Mouse (Mus musculus) heart, postnatal 0 days (tissue): ENCODE results near the gene Pfn3. TPM values are rescaled to one million over a fixed set of nuclear protein-coding genes. Genes with fewer than 3 reads are reported as not detected.

Experiments
- ATAC-seq: fragments of 200-750 bp; cut with Nextera tagmentation; 2 replicates; pipeline ENCODE4 v1.8.0; 2017; ENCODE audit warnings: low read depth, moderate number of reproducible peaks, moderate library complexity; ENCODE audit not compliant: insufficient read depth
- DNase-seq: peaks from one replicate; pipeline ENCODE4 v3.0.0-alpha.2; 2016; ENCODE audit warnings: low spot score
- H3K27ac ChIP-seq: fragments of 300-500 bp; sonication (generic); 2 replicates; pipeline ENCODE4 v1.5.1; 2014; ENCODE audit warnings: low read depth, mild to moderate bottlenecking
- H3K27me3 ChIP-seq: fragments of 300-500 bp; sonication (generic); 2 replicates; pipeline ENCODE4 v1.6.1; 2014; ENCODE audit warnings: low read length, mixed read lengths; ENCODE audit not compliant: control insufficient read depth, insufficient read depth
- H3K36me3 ChIP-seq: fragments of 300-500 bp; sonication (generic); replicated peaks from 2 replicates; pipeline ENCODE4 v1.6.1; 2014; ENCODE audit warnings: low read length, mixed read lengths; ENCODE audit not compliant: control insufficient read depth, insufficient read depth
- H3K4me1 ChIP-seq: fragments of 300-500 bp; sonication (generic); 2 replicates; pipeline ENCODE4 v1.6.1; 2014; ENCODE audit warnings: antibody characterized with exemption; ENCODE audit not compliant: control insufficient read depth, insufficient read depth
- H3K4me2 ChIP-seq: fragments of 300-500 bp; sonication (generic); 2 replicates; pipeline ENCODE4 v1.6.1; 2014; ENCODE audit warnings: low read depth, mild to moderate bottlenecking, low read length, moderate library complexity
- H3K4me3 ChIP-seq: fragments of 300-500 bp; sonication (generic); 2 replicates; pipeline ENCODE4 v1.5.1; 2014; ENCODE audit warnings: low read depth, low read length
- H3K9ac ChIP-seq: fragments of 300-500 bp; sonication (generic); replicated peaks from 2 replicates; pipeline ENCODE4 v1.6.1; 2014; ENCODE audit warnings: low read depth, low read length, mixed read lengths
- H3K9me3 ChIP-seq: fragments of 300-500 bp; sonication (generic); replicated peaks from 2 replicates; pipeline ENCODE4 v1.6.1; 2016; ENCODE audit warnings: low read length; ENCODE audit not compliant: control insufficient read depth
- CTCF ChIP-seq: IDR thresholded peaks from 2 replicates; pipeline ENCODE4 v1.5.1; 2016; ENCODE audit warnings: antibody characterized with exemption, control low read depth, low read depth
- EP300 ChIP-seq: IDR thresholded peaks from 2 replicates; pipeline ENCODE4 v1.6.1; 2016; ENCODE audit warnings: antibody characterized with exemption, low read depth
- WGBS: fragments of 180-500 bp; shearing (Covaris S2); extraction: QIAGEN DNeasy Blood & Tissue Kit; methylation state at CpG from one replicate; pipeline ENCODE4 v1.1.7; 2014; 5-methylcytosine and 5-hydroxymethylcytosine counted together
- polyA plus RNA-seq: library from polyadenylated mRNA; unstranded; fragments of >200 nt; fragmentation: Nextera tagmentation; extraction: Ambion mirVana; gene quantifications from 2 replicates; pipeline ENCODE4 v1.2.1, GENCODE M21; 2015
- total RNA-seq: library from RNA; depleted of rRNA; stranded (reverse); fragments of >200 nt; gene quantifications from 2 replicates; pipeline ENCODE4 v1.2.3, GENCODE M21; 2014; ENCODE audit warnings: low replicate concordance

Pfn3 gene
- total and polyA plus RNA-seq, 2 experiments from 2014 or later, result not detected

- Histone ChIP-seq H3K9ac (no peak overlapping the region), H3K27me3 (peaks cover 60% of the 10 kb centered on the region), H3K4me2 (peak overlapping the region; percentile 47), H3K4me1 (no peaks in the 10 kb centered on the region; the same call in 1 of the 2 replicates), H3K4me3 (peak overlapping the region; percentile 27), H3K27ac (no peak overlapping the region), H3K9me3 (no peaks in the 10 kb centered on the region), H3K36me3 (no peaks in the 10 kb centered on the region)
- TF ChIP-seq CTCF (no peak), EP300 (no peak)
- no peak for ATAC-seq
- WGBS, result 21% methylated on average over 51 of the region's 51 CpGs
- DNase-seq, result no peak
These were observed 5.2 kb upstream of the Pfn3 start for GRCm38 (mm10) chr13:55420018-55420932.

GRCm38 (mm10) chr13:55419142-55419541 lies 4.1 kb upstream of the Pfn3 start:
- no peak for ATAC-seq
- H3K27ac ChIP-seq, result no peak overlapping the region
- H3K4me3 ChIP-seq, result no peak overlapping the region
- TF ChIP-seq CTCF (no peak), EP300 (no peak)
- no peak overlapping the region for H3K4me2 ChIP-seq
- no peak overlapping the region for H3K9ac ChIP-seq
- no peaks in the 10 kb centered on the region for H3K9me3 ChIP-seq
- 76% methylated on average over 5 of the region's 5 CpGs for whole genome bisulfite sequencing
- no peaks in the 10 kb centered on the region for H3K36me3 ChIP-seq
- no peaks in the 10 kb centered on the region; the same call in 1 of the 2 replicates for H3K4me1 ChIP-seq
- no peak for DNase-seq
- H3K27me3 ChIP-seq, result peaks cover 71% of the 10 kb centered on the region

GRCm38 (mm10) chr13:55418004-55418403 lies 3.0 kb upstream of the Pfn3 start:
- no peak overlapping the region for H3K9ac ChIP-seq
- DNase-seq (peak; percentile 59), ATAC-seq (peak; percentile 79)
- no peak overlapping the region for H3K27ac ChIP-seq
- WGBS, result 11% methylated on average over 12 of the region's 12 CpGs
- no peaks in the 10 kb centered on the region for H3K36me3 ChIP-seq
- TF ChIP-seq EP300, result no peak
- TF ChIP-seq CTCF, result peak; percentile 88
- H3K27me3 ChIP-seq, result peaks cover 83% of the 10 kb centered on the region
- no peaks in the 10 kb centered on the region; the same call in 1 of the 2 replicates for H3K4me1 ChIP-seq
- H3K4me3 ChIP-seq, result no peak overlapping the region
- no peaks in the 10 kb centered on the region for H3K9me3 ChIP-seq
- H3K4me2 ChIP-seq, result no peak overlapping the region

- no peaks in the 10 kb centered on the region for H3K4me1 ChIP-seq
- H3K4me3 ChIP-seq, result no peak overlapping the region
- no peak for TF ChIP-seq CTCF
- TF ChIP-seq EP300, result no peak
- no peak overlapping the region for H3K27ac ChIP-seq
- no peak overlapping the region for H3K4me2 ChIP-seq
- no peak overlapping the region for H3K9ac ChIP-seq
- H3K9me3 ChIP-seq, result no peaks in the 10 kb centered on the region
- ATAC-seq, result no peak
- WGBS, result 69% methylated on average over 12 of the region's 12 CpGs
- peaks cover 62% of the 10 kb centered on the region for H3K27me3 ChIP-seq
- DNase-seq, result no peak
- no peaks in the 10 kb centered on the region for H3K36me3 ChIP-seq
These were observed 1.7 kb downstream of the Pfn3 start for GRCm38 (mm10) chr13:55413333-55413732.

GRCm38 (mm10) chr13:55412643-55413307 lies 2.3 kb downstream of the Pfn3 start:
- Histone ChIP-seq H3K4me2 (no peak overlapping the region), H3K27me3 (peaks cover 58% of the 10 kb centered on the region), H3K9ac (no peak overlapping the region), H3K9me3 (no peaks in the 10 kb centered on the region), H3K4me3 (no peak overlapping the region), H3K36me3 (no peaks in the 10 kb centered on the region), H3K4me1 (no peaks in the 10 kb centered on the region), H3K27ac (no peak overlapping the region)
- DNase-seq (no peak), ATAC-seq (no peak)
- WGBS, result 76% methylated on average over 13 of the region's 13 CpGs
- TF ChIP-seq EP300 (no peak), CTCF (no peak)
